Mouse (Mus musculus): ENCODE results near the gene Gm17651. TPM values are rescaled to one million over a fixed set of nuclear protein-coding genes. Genes with fewer than 3 reads are reported as not detected.
A peak's percentile ranks its signal among the peaks of the same experiment; 100 is the strongest.

The Gm17651 gene
- total RNA-seq, 2 experiments from 2014 or later: not detected

GRCm38 (mm10) chr3:97681321-97682158 is 7.0 kb upstream of the Gm17651 start:
- intact Hi-C loops (cut with DNase I; ENCODE audit: low total_unique reads): loop anchor here (5.0 kb wide), 1 partner anchor 196 kb away; no protein-coding TSS in a partner anchor
- peak; percentile 62 for DNase-seq

GRCm38 (mm10) chr3:97680631-97681320 is 6.3 kb upstream of the Gm17651 start:
- intact Hi-C loops (cut with DNase I; ENCODE audit: low total_unique reads): loop anchor here (5.0 kb wide), 1 partner anchor 197 kb away; no protein-coding TSS in a partner anchor
- DNase-seq: peak; percentile 71

GRCm38 (mm10) chr3:97678416-97678815 is 3.9 kb upstream of the Gm17651 start:
- intact Hi-C loops (cut with DNase I; ENCODE audit: low total_unique reads): no loop called here
- no peak for DNase-seq

- intact Hi-C loops (cut with DNase I; ENCODE audit: low total_unique reads): no loop called here
- DNase-seq: no peak
Observed at GRCm38 (mm10) chr3:97676126-97676525, 1.6 kb upstream of the Gm17651 start.

- intact Hi-C loops (cut with DNase I; ENCODE audit: low total_unique reads): no loop called here
- no peak for DNase-seq
Observed at GRCm38 (mm10) chr3:97667093-97667675, 7.3 kb downstream of the Gm17651 start.

- DNase-seq: no peak
- intact Hi-C loops (cut with DNase I; ENCODE audit: low total_unique reads): no loop called here
Observed at GRCm38 (mm10) chr3:97666154-97666553, 8.3 kb downstream of the Gm17651 start.

GRCm38 (mm10) chr3:97665525-97665924 is 9.0 kb downstream of the Gm17651 start:
- no peak for DNase-seq
- intact Hi-C loops (cut with DNase I; ENCODE audit: low total_unique reads): no loop called here

- no peak for DNase-seq
- intact Hi-C loops (cut with DNase I; ENCODE audit: low total_unique reads): no loop called here
Observed at GRCm38 (mm10) chr3:97661206-97661605, 13.3 kb downstream of the Gm17651 start.

GRCm38 (mm10) chr3:97659746-97660145 is 14.7 kb downstream of the Gm17651 start:
- DNase-seq: no peak
- intact Hi-C loops (cut with DNase I; ENCODE audit: low total_unique reads): no loop called here

GRCm38 (mm10) chr3:97658426-97659193 is 15.9 kb downstream of the Gm17651 start:
- intact Hi-C loops (cut with DNase I; ENCODE audit: low total_unique reads): no loop called here
- DNase-seq: peak; percentile 71

GRCm38 (mm10) chr3:97657655-97658411 is 16.7 kb downstream of the Gm17651 start, which contains the start of gene Prkab2:
Gene Prkab2, plus strand, starts transcription at chr3:97658193.
- DNase-seq: peak; percentile 99
- intact Hi-C loops (cut with DNase I; ENCODE audit: low total_unique reads): no loop called here

GRCm38 (mm10) chr3:97654901-97655300 is 19.6 kb downstream of the Gm17651 start:
- DNase-seq: no peak

GRCm38 (mm10) chr3:97653781-97654180 is 20.7 kb downstream of the Gm17651 start:
- no peak for DNase-seq
- intact Hi-C loops (cut with DNase I; ENCODE audit: low total_unique reads): no loop called here

More at GRCm38 (mm10) chr3:97654901-97655300, 19.6 kb downstream of the Gm17651 start:
- intact Hi-C loops (cut with DNase I; ENCODE audit: low total_unique reads): no loop called here

- DNase-seq: no peak
- intact Hi-C loops (cut with DNase I; ENCODE audit: low total_unique reads): no loop called here
Observed at GRCm38 (mm10) chr3:97651604-97652003, 22.9 kb downstream of the Gm17651 start.

GRCm38 (mm10) chr3:97649469-97649868 is 25.0 kb downstream of the Gm17651 start:
- no peak for DNase-seq
- intact Hi-C loops (cut with DNase I; ENCODE audit: low total_unique reads): no loop called here

- DNase-seq: no peak
- intact Hi-C loops (cut with DNase I; ENCODE audit: low total_unique reads): no loop called here
Observed at GRCm38 (mm10) chr3:97649022-97649421, 25.5 kb downstream of the Gm17651 start.

GRCm38 (mm10) chr3:97648518-97648917 is 26.0 kb downstream of the Gm17651 start:
- intact Hi-C loops (cut with DNase I; ENCODE audit: low total_unique reads): no loop called here
- no peak for DNase-seq

GRCm38 (mm10) chr3:97642001-97642400 is 32.5 kb downstream of the Gm17651 start:
- intact Hi-C loops (cut with DNase I; ENCODE audit: low total_unique reads): no loop called here
- DNase-seq: no peak

- DNase-seq: no peak
- intact Hi-C loops (cut with DNase I; ENCODE audit: low total_unique reads): no loop called here
Observed at GRCm38 (mm10) chr3:97641396-97641795, 33.1 kb downstream of the Gm17651 start.

Data from gastrocnemius, postnatal 14 days (tissue).